Mouse (Mus musculus) embryonic fibroblast, embryonic 13.5 days (primary cell): Measurements from ENCODE around the gene Efna1.

ENCODE experiments used
- CTCF ChIP-seq: IDR thresholded peaks from 2 replicates; pipeline ENCODE4 v1.5.1; 2011; ENCODE audit warnings: mild to moderate bottlenecking, control low read depth, low read length, moderate library complexity, borderline replicate concordance; ENCODE audit not compliant: insufficient read depth
- POLR2A ChIP-seq: IDR thresholded peaks from 2 replicates; pipeline ENCODE4 v1.6.1; 2011; ENCODE audit warnings: low read depth, mild to moderate bottlenecking, control low read depth, low read length, moderate library complexity

GRCm38 (mm10) chr3:89322131-89322500 lies 41.2 kb upstream of the Efna1 start:
- no peak for TF ChIP-seq CTCF
- TF ChIP-seq POLR2A: no peak
